Mouse (Mus musculus) right cerebral cortex, postnatal 10 days (tissue): ENCODE data around the gene Gm9008.
"Not testable (repeated sequence)": the region's sequence is repeated elsewhere in the genome, so short reads cannot be mapped to it uniquely, and the experiment has no call there.

Experiments
- DNase-seq, 2 experiments: peaks; one replicate each; pipeline ENCODE4 v3.0.0; 2021; ENCODE audit warnings: low spot score in 2 of 2

Gene Gm9008

DNA sequence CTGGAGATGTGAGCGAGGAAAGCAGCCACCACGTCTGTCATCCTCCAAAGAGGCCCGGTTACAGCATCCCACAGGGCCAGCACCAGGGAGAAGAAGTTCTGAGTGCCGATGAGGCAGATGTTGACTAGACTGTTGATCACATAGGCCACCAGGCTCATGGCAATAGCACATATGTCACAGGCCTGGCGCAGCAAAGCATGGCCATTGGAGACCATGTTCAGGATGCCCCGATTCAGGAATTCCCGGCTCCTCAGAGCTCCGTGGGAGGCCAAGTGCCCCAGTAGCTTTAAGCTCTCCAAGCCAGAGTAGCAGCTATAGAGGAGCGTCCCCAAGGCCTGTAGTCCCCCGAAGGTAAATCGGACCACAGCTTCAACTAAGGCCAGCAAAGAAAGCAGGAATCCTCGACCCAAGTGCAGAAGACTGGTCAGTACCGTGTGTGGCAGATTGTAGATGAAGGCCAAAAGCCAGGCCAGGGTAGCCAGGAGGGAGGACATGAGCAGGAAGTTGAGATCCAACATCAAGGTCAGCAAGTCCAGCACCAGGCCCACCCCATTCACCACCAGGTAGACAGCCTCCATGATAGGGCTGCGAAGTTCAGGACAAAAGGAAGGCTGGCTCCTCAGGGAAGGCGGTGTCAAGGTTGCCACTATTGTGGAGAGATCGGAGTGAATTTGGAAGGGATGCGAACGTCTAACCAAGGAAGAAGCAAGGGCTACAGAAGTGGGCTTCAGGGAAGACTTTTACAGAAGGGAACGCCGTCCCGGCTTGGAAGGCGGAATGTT lies at the start of gene Gm9008:
Gene Gm9008, minus strand, starts transcription at position 731 of the 782 bp plus-strand sequence.
- DNase-seq = not testable (repeated sequence)

DNA sequence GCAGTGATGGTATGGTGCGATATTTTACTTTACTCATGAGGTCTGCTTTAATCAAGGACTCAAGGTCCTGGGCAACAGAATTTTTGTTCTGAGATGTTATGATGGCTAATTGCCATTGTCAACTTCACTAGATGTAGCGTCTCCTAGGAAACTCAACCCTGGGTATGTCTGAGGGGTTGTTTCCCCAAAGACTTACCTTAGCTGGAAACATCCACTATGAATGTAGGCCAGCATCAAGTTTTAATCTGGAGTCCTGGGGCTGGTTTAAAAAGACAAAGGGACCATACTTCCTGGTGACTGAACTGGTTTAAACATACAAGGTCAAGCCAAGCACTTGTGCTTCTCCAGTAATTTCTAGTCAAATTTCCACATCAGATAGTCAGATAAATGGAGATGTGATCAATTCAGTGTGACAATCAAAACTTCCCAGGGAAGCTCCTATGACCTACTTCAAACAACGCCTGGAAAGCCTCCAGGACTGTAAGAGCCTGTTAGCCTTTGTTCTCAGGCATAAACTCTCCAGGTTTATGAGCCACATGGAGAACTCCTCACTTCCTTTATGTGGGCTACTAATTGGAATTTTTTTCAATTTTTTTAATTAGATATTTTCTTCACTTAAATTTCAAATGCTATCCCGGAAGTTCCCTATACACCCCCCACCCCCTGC lies 24.5 kb upstream of the Gm9008 start:
- no peak for DNase-seq

DNA sequence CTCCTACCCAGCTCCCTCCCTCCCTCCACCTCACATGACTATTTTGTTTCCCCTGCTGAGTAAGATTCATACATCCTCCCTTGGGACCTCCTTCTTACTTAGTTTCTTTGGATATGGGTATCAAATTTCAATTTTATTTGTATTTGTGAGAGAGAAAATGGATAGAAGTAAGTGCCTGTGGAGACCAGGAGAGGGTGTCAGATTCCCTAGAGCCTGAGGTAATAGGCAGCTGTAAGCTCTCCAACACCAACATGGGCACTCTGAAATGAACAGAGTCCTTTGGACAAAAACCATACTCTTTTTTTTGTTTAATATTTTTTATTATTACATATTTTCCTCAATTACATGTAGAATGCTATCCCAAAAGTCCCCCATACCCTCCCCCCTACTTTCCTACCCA lies 12.6 kb upstream of the Gm9008 start:
- DNase-seq = no peak

DNA sequence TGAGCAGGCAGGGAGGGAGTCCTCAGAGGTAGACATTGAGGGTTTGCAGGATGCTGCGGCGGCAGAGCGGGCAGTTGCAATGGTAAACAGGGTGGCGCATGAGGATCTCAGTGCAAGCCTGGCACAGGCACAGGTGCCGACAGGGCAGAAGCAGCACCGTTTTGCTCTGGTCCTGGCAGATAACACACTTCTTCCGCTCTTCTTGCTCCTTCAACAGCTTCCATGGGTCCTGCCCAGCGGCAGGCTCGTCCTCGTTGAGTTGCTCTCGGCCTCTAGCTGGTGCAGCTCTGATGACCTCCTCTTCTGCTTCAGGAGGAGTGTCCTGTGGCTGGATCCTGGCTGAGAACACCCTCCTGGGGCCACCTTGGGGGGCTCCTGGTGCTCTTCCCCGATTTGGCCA lies 1.2 kb downstream of the Gm9008 start:
- not testable (repeated sequence) for DNase-seq

DNA sequence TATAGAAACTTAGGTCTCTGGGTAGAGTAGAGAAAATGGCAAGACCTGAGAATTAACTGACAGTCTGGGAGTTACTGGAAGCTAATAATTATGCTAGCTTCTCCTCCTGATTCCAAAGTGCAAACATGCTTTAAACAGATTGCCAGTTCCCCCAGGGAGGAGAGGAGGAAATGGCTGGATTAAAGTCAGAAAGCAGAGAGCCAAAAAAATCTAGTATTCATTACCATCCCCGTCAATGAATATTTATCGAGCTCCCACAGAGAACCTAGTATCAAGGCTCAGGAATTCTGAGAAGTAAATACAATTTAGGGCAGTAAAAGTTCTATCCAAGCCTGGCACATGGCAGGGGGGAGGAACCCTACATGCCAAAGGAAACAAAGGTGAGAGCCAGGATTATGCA lies 29.4 kb downstream of the Gm9008 start:
- DNase-seq = peak in 1 of 2 experiments; percentile 15
